Mouse (Mus musculus): ENCODE measurements around the gene Scmh1. TPM values are rescaled to one million over a fixed set of nuclear protein-coding genes. Genes with fewer than 3 reads are reported as not detected.

The Scmh1 gene
- total RNA-seq, 2 experiments from 2014 or later = 82.9 to 91.5 TPM

DNA sequence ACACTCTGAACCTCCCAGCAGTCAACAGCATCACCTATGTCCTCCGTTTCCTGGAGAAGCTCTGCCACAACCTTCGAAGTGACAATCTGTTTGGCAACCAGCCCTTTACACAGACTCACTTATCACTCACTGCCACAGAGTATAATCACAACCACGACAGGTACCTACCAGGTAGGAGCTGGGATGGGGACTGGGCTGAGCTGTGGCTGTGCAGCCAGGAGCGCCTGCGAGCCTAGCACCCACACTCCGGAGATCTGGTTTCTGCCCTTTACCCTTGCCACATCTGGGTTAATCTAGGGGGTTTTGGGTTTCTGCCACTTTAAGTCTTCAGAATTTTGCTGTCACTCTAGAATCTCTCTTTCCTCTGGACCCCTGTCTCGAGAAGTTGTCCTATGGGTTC is 111.8 kb downstream of the Scmh1 start:
- Histone ChIP-seq H3K27ac (no peak overlapping the region), H3K4me3 (no peak overlapping the region)
- no peak for DNase-seq (ENCODE audit: extremely low spot score in 1 of 2, low spot score in 2 of 2)
- TF ChIP-seq CTCF (IDR thresholded peaks at IDR 0.05) = no peak
- intact Hi-C loops (cut with DNase I) = no loop called here

DNA sequence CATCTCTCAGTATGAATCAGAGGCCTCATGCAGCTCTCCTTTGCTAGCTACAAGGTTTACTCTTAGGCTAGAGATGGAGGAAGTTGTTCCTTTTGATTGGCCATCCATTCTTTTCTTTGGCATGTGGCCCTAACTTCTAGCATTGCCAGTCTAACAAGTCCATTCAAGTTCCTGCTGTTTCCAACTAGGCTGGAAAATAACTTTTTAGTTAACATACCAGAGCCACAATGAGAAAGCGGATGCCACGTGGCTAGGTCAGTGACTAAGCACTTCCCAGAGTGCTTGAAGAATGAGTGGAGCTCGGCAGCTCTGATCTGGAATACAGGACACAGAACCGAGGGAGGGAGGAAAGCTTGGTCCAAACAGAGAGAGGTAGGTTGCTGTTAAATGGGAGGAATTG is 112.3 kb downstream of the Scmh1 start:
- H3K27ac ChIP-seq = no peak overlapping the region
- no peak for TF ChIP-seq CTCF (IDR thresholded peaks at IDR 0.05)
- intact Hi-C loops (cut with DNase I) = no loop called here
- no peak for DNase-seq (ENCODE audit: extremely low spot score in 1 of 2, low spot score in 2 of 2)
- no peak overlapping the region for H3K4me3 ChIP-seq

DNA sequence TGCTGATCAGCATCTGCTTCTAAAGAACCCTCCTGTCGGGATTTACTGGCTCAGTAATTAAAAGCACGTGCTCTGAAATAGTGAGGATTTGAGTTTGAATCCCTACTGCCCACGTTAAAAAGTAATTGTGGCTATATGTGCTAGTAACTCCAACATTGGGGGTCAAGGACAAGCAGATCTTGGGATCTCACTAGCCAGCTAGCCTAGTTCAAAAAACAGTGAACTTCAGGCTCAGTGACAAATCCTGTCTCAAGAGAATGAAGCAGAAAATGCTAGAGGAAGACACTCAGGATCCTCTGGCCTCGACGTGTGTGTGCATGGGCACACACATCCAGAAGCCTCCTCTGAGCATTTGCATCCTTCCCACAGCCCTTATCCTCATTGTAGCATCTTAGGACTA is 116.7 kb downstream of the Scmh1 start:
- Histone ChIP-seq H3K4me3 (no peak overlapping the region), H3K27ac (no peak overlapping the region)
- intact Hi-C loops (cut with DNase I) = no loop called here
- TF ChIP-seq CTCF (IDR thresholded peaks at IDR 0.05) = no peak
- DNase-seq (ENCODE audit: extremely low spot score in 1 of 2, low spot score in 2 of 2) = no peak

DNA sequence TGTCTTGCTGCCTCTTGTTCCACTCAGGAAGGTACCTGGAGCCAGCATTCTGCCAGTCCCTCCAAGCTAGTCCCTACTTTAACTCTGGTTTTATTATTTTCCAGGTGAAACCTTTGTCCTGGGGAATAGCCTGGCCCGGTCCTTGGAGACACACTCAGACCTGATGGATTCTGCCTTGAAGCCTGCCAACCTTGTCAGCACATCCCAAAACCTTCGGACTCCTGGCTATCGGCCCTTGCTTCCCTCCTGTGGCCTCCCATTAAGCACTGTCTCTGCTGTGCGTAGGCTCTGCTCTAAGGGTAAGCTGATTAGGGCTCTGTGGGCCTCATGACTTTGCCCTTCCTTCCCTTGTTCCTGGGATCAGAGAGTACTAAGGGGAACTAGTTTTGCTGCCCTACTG is 117.3 kb downstream of the Scmh1 start:
- Histone ChIP-seq H3K4me3 (no peak overlapping the region), H3K27ac (no peak overlapping the region)
- no peak for TF ChIP-seq CTCF (IDR thresholded peaks at IDR 0.05)
- intact Hi-C loops (cut with DNase I) = no loop called here
- DNase-seq (ENCODE audit: extremely low spot score in 1 of 2, low spot score in 2 of 2) = no peak

DNA sequence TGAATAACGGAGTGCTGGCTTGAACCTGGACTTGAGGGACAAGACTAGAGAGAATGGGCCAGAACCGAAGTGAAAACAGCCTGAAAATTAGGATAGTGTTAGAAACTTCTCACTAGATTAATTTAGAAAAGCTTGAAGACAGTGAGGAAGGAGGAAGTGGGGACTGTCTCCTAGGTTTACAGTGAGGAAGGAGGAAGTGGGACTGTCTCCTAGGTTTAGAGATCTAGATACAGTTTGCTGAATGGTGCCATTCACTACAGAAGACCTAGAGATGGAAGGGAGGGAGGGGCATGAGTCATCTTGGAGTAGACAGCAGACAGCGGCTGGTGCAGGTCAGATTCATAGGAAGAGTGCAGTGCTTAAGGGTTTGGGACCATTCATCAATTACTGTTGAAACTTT is 118.0 kb downstream of the Scmh1 start:
- no peak for TF ChIP-seq CTCF (IDR thresholded peaks at IDR 0.05)
- no peak overlapping the region for H3K27ac ChIP-seq
- intact Hi-C loops (cut with DNase I) = no loop called here
- DNase-seq (ENCODE audit: extremely low spot score in 1 of 2, low spot score in 2 of 2) = no peak
- no peak overlapping the region for H3K4me3 ChIP-seq

DNA sequence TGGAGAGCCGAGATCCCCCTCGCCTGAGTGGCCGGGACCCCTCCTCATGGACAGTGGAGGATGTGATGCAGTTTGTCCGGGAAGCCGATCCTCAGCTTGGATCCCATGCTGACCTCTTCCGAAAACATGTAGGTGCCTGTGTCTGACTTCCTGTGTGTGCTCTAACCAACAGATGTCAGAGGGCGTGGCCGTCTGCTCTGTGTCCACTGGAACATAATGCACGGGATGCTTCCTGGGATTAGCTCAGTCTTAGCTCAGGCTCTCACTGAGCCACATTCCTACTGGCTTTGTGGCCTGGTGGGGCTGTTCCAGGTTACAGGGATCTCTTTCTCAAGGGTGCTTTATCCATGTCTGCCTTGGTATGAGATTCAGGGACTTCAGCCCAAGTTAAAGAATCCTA is 123.1 kb downstream of the Scmh1 start:
- intact Hi-C loops (cut with DNase I) = no loop called here
- no peak for TF ChIP-seq CTCF (IDR thresholded peaks at IDR 0.05)

DNA sequence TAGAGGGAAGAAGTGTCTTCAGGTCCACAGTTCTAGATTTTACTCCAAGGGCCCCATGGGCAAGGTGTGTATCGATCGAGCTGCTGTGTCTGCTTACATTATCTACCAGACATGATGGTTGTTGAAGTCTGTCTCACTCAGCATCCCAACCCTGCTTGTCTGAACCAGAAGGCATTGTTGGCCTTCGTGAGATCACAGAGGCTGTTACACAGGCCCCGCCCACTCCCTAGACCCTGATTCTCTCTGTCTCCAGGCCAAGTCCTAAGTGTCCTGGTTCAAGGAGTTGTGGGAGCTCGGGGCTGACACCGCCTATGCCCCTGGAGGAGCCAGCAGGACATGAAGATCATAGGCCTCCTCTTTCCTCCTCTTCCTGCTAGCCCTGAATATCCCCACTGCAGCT is 126.9 kb downstream of the Scmh1 start, which contains the start of gene Slfnl1:
Gene Slfnl1, plus strand, starts transcription at position 246 of the 400 bp plus-strand sequence.
- intact Hi-C loops (cut with DNase I) = no loop called here
- no peak for DNase-seq (ENCODE audit: extremely low spot score in 1 of 2, low spot score in 2 of 2)
- TF ChIP-seq CTCF (IDR thresholded peaks at IDR 0.05) = no peak
- Histone ChIP-seq H3K4me3 (no peak within 1 kb of the TSS), H3K27ac (no peak within 1 kb of the TSS)

More for the DNA sequence above, 123.1 kb downstream of the Scmh1 start:
- DNase-seq (ENCODE audit: extremely low spot score in 1 of 2, low spot score in 2 of 2) = no peak
- no peak overlapping the region for H3K27ac ChIP-seq
- no peak overlapping the region for H3K4me3 ChIP-seq

DNA sequence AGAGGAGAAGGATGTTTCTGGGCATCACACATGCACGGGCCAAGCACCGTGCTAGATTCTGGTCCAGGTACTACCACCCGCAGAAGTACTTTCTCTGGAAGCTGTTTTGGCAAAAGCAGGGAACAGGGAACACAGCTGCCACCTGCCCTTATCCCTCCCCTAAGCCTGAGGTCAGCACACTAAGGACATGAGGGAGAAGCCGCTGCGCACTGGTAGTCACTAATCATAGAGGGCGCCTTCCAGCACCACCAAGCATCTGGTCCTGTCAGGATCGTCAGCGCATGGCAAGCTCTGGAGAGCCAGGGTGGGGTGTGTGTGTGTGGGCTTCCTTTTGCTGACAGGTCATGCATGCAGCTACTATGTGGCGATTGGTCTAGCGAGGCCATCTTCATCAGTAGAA is 133.6 kb downstream of the Scmh1 start:
- no peak for DNase-seq (ENCODE audit: extremely low spot score in 1 of 2, low spot score in 2 of 2)
- no peak for TF ChIP-seq CTCF (IDR thresholded peaks at IDR 0.05)
- no peak overlapping the region for H3K27ac ChIP-seq
- H3K4me3 ChIP-seq = no peak overlapping the region
- intact Hi-C loops (cut with DNase I) = no loop called here

DNA sequence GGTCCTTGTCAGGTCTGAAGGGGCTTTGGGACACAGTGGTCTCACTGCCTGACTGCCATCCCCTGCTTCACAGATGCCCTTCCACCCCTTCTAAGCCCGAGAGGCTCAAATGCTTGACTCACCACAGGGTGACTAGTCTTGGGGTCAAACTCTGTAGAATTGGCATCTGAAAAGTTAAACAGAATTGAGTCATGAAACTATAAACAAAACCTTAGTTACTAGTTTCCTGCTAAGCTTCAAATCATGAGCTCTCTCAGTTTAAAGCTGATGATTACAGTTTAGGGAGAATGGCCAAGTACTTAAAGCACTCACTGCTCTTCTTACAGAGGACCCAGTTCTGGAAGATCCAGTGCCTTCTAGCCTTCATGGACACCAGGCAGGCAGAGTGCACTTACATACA is 139.8 kb downstream of the Scmh1 start:
- H3K27ac ChIP-seq = no peak overlapping the region
- intact Hi-C loops (cut with DNase I) = no loop called here
- TF ChIP-seq CTCF (IDR thresholded peaks at IDR 0.05) = no peak
- DNase-seq (ENCODE audit: extremely low spot score in 1 of 2, low spot score in 2 of 2) = no peak
- no peak overlapping the region for H3K4me3 ChIP-seq

DNA sequence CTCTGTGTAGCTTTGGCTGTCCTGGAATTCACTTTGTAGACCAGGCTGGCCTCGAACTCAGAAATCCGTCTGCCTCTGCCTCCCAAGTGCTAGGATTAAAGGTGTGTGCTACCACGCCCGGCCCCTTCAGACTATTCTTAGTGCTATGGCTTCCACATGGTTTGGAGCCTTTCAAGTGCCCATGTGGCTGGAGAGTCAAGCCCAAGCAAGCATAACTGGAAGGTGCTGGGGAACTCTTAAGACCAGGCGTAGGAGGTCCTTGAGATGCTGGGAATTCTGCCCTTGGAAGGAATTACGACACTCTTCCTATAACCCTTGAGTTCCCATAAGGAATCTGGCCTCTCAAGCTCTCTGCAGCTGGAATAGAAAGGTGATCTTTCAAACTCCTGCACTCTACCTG is 151.5 kb downstream of the Scmh1 start:
- no peak for TF ChIP-seq CTCF (IDR thresholded peaks at IDR 0.05)
- intact Hi-C loops (cut with DNase I) = no loop called here

DNA sequence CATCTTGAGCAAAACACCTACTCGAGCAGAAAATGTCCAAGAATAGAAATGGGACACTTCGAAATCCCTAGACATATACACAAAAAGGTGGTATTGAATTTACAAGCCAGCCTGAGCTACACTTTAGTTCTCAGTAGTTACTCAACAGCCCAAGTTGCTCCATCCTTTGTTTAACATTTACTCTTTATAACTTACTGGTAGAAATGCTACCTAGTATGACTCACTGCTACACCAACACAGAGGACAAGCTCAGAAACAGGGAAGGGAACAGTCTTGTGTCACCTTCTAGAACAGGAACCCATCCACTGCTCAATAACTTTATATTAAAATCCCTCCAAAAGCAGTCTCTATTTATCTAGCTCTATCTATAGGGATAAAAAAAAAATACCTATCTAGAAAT is 160.6 kb downstream of the Scmh1 start:
- DNase-seq (ENCODE audit: extremely low spot score in 1 of 2, low spot score in 2 of 2) = no peak
- no peak for TF ChIP-seq CTCF (IDR thresholded peaks at IDR 0.05)
- Histone ChIP-seq H3K4me3 (no peak overlapping the region), H3K27ac (no peak overlapping the region)
- intact Hi-C loops (cut with DNase I) = no loop called here

More for the DNA sequence above, 151.5 kb downstream of the Scmh1 start:
- DNase-seq (ENCODE audit: extremely low spot score in 1 of 2, low spot score in 2 of 2) = no peak
- Histone ChIP-seq H3K4me3 (no peak overlapping the region), H3K27ac (no peak overlapping the region)

DNA sequence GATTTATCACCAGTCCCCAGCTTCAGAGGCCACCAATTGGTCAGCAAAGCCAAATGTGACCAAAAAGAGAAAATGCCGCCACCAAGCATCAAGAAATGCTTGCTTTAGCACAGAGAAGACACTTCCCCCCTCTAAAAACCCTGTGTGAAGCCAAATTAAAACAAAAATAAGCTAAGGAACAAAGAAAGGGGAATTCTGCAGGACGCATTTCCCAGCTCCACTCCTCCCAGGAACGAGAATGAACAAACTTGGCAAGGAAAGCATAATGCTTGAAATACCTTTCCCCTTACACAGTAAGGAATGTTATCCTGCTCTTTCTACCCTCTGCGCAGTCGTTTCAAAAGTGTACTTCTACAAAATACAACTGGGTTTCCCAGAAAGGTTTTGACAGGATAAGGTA is 162.9 kb downstream of the Scmh1 start:
- intact Hi-C loops (cut with DNase I) = no loop called here
- Histone ChIP-seq H3K4me3 (no peak overlapping the region), H3K27ac (no peak overlapping the region)
- no peak for TF ChIP-seq CTCF (IDR thresholded peaks at IDR 0.05)
- DNase-seq (ENCODE audit: extremely low spot score in 1 of 2, low spot score in 2 of 2) = no peak

DNA sequence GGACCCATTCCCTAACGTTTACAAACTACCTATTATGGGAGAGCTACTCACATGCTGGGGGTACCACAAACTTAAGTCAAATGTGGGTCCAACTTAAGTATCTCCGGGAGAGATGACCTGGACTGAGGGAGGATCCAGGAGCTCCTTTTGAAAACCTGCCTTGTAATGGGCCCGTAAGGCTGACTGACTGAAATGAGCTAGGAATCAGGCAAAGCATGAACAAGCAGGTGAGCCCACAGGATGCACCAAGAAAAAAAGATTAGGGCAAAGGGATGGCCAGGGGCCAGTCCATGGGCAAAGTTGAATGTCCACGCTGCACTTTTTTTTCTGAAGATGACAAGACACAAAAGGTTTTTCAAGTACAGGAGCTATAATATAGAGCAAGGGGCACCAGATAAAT is 163.9 kb downstream of the Scmh1 start:
- DNase-seq (ENCODE audit: extremely low spot score in 1 of 2, low spot score in 2 of 2) = no peak
- no peak for TF ChIP-seq CTCF (IDR thresholded peaks at IDR 0.05)
- peak overlapping the region; percentile 73 for H3K4me3 ChIP-seq
- intact Hi-C loops (cut with DNase I) = no loop called here
- peak overlapping the region; percentile 96 for H3K27ac ChIP-seq
